Mouse (Mus musculus) erythroblast, embryonic 14.5 days (primary cell): ENCODE results near the gene Cilp2. TPM values are rescaled to one million over a fixed set of nuclear protein-coding genes. Genes with fewer than 3 reads are reported as not detected.

ENCODE experiments used
- H3K27me3 ChIP-seq: 2 replicates; pipeline ENCODE4 v1.6.1; 2012; ENCODE audit warnings: inconsistent platforms; ENCODE audit not compliant: control insufficient read depth
- H3K36me3 ChIP-seq: 2 replicates; pipeline ENCODE4 v1.6.1; 2012; ENCODE audit warnings: mild to moderate bottlenecking, inconsistent platforms; ENCODE audit not compliant: control insufficient read depth
- H3K4me1 ChIP-seq: 2 replicates; pipeline ENCODE4 v1.6.1; 2012; ENCODE audit warnings: inconsistent platforms; ENCODE audit not compliant: control insufficient read depth
- H3K4me3 ChIP-seq: replicated peaks from 2 replicates; pipeline ENCODE3; 2012; ENCODE audit warnings: moderate library complexity, mild to moderate bottlenecking, inconsistent platforms
- H3K9me3 ChIP-seq: 2 replicates; pipeline ENCODE4 v1.6.1; 2012; ENCODE audit warnings: low read length, inconsistent platforms, mixed read lengths; ENCODE audit not compliant: control insufficient read depth
- GATA1 ChIP-seq: IDR thresholded peaks from 2 replicates; pipeline ENCODE4 v1.6.1; 2012; ENCODE audit warnings: low read length, inconsistent platforms, mixed read lengths
- TAL1 ChIP-seq: IDR thresholded peaks from 3 replicates; pipeline ENCODE4 v1.6.1; 2012; ENCODE audit warnings: low read length, inconsistent platforms, mixed read lengths
- polyA plus RNA-seq: library from polyadenylated mRNA; stranded (reverse); fragments of >175 nt; gene quantifications from 2 replicates; pipeline ENCODE4 v1.2.3, GENCODE M21; 2012

Cilp2 gene
- polyA plus RNA-seq: not detected in 2 replicates

DNA sequence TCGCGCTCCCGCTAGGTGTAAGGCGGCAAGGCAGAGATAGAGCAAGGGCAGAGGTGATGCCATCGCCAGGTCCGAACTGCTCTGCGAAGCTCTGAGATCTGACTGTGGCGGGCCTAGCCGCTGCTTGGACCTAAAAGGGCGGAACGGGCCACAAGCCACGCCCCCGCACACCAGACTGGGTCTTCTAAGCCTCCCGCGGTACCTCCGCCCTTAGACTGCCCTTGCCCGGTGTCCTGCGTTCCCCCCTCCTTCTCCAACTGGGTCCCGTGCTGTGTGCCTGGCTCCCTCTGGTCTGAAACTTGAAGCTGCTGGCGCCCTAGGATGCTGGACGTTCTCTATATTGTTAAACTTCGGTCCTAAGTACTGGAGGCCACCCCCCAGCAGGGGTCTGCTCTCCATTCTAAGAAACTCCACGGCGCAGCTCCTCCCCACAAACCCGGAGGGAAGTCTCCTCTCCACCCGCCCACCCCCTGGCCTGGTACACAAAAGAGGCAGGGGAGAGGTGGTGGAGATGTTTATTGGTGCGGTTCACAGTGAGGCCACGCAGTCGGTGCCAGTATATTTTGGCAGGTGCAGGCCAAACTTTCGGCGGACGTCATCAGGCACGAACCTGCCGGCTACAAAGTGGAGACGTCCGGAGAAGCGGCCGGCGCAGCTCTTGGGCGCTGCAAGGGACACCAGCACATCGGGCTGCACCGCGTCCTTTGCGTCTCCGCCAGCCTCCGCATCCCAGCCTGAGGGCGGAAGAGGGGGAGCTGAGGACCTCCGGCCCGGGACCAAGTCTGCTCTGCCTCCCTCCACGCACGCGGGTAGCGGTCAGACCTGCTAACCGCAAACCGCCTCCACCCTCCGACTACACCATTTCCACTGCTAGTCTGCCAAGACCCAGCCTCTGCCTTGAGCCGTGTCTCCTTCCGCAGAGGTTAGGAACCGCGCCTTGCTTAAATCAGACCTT, at the start of gene Cilp2:
Gene Cilp2, minus strand, starts transcription at position 399 of the 955 bp plus-strand sequence.
- Histone ChIP-seq H3K27me3 (peaks cover 86% of the 10 kb centered on the region), H3K4me3 (no peak within 1 kb of the TSS), H3K4me1 (peaks cover 10% of the 10 kb centered on the region), H3K36me3 (peaks cover 4% of the 10 kb centered on the region), H3K9me3 (peaks cover 20% of the 10 kb centered on the region)
- no peak for TF ChIP-seq TAL1
- TF ChIP-seq GATA1: no peak

DNA sequence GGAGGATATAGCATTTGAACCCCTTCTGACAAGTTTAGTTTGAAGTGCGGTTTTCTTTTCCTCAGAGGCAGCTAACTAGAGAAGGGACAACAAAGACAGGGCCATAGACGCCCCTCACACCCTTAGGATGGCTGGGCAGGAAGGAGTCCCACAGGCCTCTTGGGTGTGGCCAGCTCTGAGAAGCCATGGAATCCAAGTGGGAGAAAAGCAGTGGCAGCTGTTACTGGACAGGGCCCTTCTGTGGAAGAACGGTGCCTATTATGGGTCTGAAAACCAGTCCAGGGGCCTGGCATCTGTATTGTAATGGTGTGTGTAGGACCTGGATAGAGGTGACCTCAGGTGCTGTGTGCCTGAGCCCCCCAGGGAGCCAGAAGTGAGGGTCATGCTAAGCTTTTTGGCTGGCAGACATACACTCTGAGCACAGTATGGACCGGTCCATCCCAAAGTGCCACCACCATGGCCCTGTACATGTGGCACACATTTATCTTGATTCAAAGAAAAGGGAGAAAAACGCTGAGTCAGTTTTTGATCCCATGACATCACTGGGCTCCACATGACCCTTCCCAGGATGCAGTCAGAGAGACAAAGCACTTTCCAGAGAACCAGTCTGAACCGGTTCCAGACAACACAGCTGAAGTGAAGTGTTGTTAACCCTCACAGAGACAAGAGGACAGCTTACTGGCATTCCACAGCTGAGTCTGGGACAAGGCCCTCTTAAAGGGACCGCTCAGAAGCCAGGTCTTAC, 48.7 kb upstream of the Cilp2 start:
- Histone ChIP-seq H3K36me3 (peaks cover 74% of the 10 kb centered on the region), H3K4me3 (no peak overlapping the region), H3K4me1 (peaks cover 28% of the 10 kb centered on the region)

DNA sequence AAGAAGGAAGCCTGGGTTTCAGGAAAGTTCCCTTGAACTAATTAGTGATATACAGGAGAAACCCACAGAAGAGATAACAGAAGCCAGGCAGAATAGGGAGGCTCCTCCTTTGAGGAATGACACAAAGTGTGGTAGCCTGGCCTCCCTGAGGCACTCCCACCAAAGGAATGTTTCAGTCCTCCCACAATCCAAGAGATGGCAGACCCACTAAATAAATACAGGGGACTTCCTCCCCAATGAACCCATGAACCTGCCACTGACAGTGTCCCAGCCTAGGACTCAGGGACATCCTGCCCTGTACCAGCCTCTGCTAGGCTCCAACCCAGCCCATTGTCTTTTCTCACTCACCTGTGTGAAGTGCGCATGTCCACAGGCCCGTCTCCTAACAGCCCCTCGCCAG, 47.9 kb upstream of the Cilp2 start:
- Histone ChIP-seq H3K9me3 (no peaks in the 10 kb centered on the region), H3K36me3 (peaks cover 78% of the 10 kb centered on the region), H3K4me1 (peaks cover 26% of the 10 kb centered on the region), H3K4me3 (no peak overlapping the region), H3K27me3 (no peaks in the 10 kb centered on the region)
- TF ChIP-seq TAL1 (no peak), GATA1 (no peak)

More for the DNA sequence above, 48.7 kb upstream of the Cilp2 start:
- H3K27me3 ChIP-seq: no peaks in the 10 kb centered on the region
- H3K9me3 ChIP-seq: no peaks in the 10 kb centered on the region
- no peak for TF ChIP-seq TAL1
- TF ChIP-seq GATA1: no peak

DNA sequence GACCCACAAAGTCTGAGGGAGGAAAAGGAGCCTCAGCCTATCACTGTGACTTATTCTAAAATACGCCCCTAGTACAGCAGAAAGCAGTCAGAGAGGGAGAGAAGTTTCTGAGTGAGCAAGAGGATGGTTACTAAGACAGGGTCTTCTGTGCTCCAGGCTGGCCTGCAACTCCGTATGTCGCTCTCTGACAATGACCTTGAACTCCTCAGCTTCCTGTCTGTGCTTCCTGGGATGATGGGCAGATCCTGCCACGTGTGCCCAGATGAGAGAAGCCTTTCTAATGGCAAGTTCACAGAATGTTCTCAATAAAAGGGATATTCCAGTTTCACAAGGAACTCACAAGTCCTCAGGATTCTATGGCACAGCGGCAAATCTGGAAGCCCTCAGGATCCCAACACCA, 47.1 kb upstream of the Cilp2 start:
- no peak for TF ChIP-seq GATA1
- TF ChIP-seq TAL1: no peak
- H3K9me3 ChIP-seq: no peaks in the 10 kb centered on the region
- H3K4me1 ChIP-seq: peaks cover 19% of the 10 kb centered on the region
- peaks cover 74% of the 10 kb centered on the region for H3K36me3 ChIP-seq
- no peaks in the 10 kb centered on the region for H3K27me3 ChIP-seq
- H3K4me3 ChIP-seq: no peak overlapping the region

DNA sequence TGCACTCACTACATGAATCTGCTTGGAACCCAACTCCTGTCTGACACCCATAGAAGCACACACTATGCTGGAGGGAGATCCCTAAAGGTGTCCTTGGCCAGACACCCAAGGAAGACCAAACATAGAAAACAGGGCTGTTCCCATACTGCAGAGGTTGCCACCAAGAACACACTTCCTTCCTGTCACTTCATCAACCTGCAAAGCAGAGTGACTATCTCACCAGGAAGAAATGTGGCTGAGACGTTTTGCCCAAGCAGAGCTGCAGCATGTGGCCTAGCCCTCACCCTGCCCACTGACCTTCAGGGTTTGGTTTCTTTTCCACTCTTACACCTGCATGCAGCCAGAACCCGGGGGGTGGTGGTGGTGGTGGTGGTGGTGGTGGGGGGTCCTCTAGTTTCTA, 46.3 kb upstream of the Cilp2 start:
- Histone ChIP-seq H3K36me3 (peaks cover 76% of the 10 kb centered on the region), H3K4me3 (no peak overlapping the region), H3K4me1 (peaks cover 16% of the 10 kb centered on the region), H3K27me3 (no peaks in the 10 kb centered on the region), H3K9me3 (no peaks in the 10 kb centered on the region)
- no peak for TF ChIP-seq GATA1
- no peak for TF ChIP-seq TAL1

DNA sequence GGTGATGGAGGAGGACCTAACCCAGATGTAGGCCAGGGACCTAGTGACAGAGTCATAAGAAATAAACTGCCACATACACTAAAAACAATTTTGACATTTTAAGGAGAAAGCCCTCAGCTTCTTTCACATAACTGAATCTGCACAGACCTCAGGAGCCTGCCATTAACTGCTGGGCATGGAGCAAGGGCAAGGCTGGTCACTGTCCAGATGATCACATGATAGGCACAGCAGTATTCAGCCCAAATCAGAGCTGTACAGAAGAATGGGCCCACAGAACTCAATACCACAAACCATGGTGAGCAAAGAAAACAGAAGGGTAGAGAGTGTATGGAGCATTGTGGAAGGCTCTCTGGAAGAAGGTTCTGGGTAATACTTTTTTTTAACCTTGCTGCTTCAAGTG, 39.4 kb upstream of the Cilp2 start:
- Histone ChIP-seq H3K27me3 (no peaks in the 10 kb centered on the region), H3K4me1 (peaks cover 8% of the 10 kb centered on the region), H3K36me3 (peaks cover 76% of the 10 kb centered on the region), H3K9me3 (no peaks in the 10 kb centered on the region), H3K4me3 (no peak overlapping the region)
- TF ChIP-seq TAL1 (no peak), GATA1 (no peak)

DNA sequence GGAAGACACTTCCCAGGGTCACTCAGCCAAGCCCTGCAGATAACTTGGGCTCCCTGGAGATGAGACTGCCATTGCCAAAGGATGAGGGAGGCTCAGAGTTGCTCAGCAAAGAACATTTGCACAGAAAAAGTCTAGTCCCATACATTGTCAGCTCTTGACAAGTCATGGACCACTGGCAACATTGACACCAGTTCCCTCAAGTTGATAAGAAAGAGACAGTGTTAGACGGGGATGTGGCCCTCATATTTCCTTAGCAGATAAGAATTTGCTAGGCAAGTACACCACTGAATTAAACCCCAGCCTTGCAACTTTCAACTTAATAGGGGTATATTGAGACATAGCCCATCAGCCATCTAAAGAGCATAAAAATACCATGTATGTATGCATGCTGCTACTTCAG, 36.5 kb upstream of the Cilp2 start:
- Histone ChIP-seq H3K4me1 (peaks cover 29% of the 10 kb centered on the region), H3K9me3 (no peaks in the 10 kb centered on the region), H3K27me3 (no peaks in the 10 kb centered on the region), H3K36me3 (peaks cover 79% of the 10 kb centered on the region), H3K4me3 (no peak overlapping the region)
- TF ChIP-seq TAL1: no peak

DNA sequence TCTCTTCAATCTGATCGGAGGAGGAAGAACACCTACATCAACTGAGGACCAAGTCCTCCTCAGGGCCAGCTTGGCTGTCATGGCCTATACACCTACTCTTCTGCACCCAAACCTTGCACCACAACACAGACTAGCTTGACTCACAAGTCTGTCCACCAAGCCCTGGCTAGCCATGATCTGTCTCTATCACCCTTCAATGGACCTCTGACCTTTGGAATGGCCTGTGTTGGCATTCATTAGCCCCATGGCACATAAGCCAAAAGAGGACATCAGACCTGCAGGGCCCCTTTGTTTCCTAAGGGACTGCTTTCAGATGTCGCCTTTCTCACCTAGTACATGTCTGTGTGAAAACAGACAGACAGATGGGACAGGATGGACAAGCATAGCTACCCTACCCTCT, 33.7 kb upstream of the Cilp2 start:
- no peaks in the 10 kb centered on the region for H3K27me3 ChIP-seq
- no peak for TF ChIP-seq GATA1
- TF ChIP-seq TAL1: no peak

More for the DNA sequence above, 33.7 kb upstream of the Cilp2 start:
- no peaks in the 10 kb centered on the region for H3K9me3 ChIP-seq
- peaks cover 36% of the 10 kb centered on the region for H3K4me1 ChIP-seq
- no peak overlapping the region for H3K4me3 ChIP-seq
- H3K36me3 ChIP-seq: peaks cover 79% of the 10 kb centered on the region
